Mouse (Mus musculus) E14TG2a.4 (cell line): ENCODE measurements at regions not wholly inside any gene's neighbourhood (a gene's known extent, or its start where the extent isn't known, plus 50 kb on each side); places are given as distances from the start of the nearest gene placed in this dataset.

ENCODE experiments used
- CTCF ChIP-seq: conservative IDR thresholded peaks from 2 replicates; pipeline ENCODE4 v1.5.1; 2014; ENCODE audit warnings: low read length
- POU5F1 ChIP-seq: IDR thresholded peaks from 2 replicates; pipeline ENCODE4 v1.6.1; 2014; ENCODE audit warnings: low read length, borderline replicate concordance

- TF ChIP-seq CTCF (no peak), POU5F1 (no peak)
Observed at GRCm38 (mm10) chr2:178563287-178563686, 133.0 kb downstream of the Cdh26 start.
